Mouse (Mus musculus): ENCODE data around the gene Entpd3. TPM values are rescaled to one million over a fixed set of nuclear protein-coding genes. Genes with fewer than 3 reads are reported as not detected.

Entpd3 gene
- total RNA-seq (2021) = 1 to 10 TPM; 5.6 to 8.0 TPM

- DNase-seq (ENCODE audit: low spot score in 2 of 2) = peak; percentile 36 to 57
- intact Hi-C loops (cut with DNase I) = no loop called here
Measured at GRCm38 (mm10) chr9:120539662-120540251, at the start of gene Entpd3. Gene Entpd3, plus strand, starts transcription at chr9:120539818.

GRCm38 (mm10) chr9:120491509-120491908, 48.1 kb upstream of the Entpd3 start:
- DNase-seq (ENCODE audit: low spot score in 2 of 2) = no peak
- intact Hi-C loops (cut with DNase I) = loop anchor here (5.0 kb wide), 1 partner anchor 364 kb away; the partner anchor contains the start of gene Rpsa

GRCm38 (mm10) chr9:120492010-120492399, 47.6 kb upstream of the Entpd3 start, which contains the start of gene Eif1b:
Gene Eif1b, plus strand, starts transcription at chr9:120492232.
- intact Hi-C loops (cut with DNase I) = loop anchor here (5.0 kb wide), 1 partner anchor 365 kb away; the partner anchor contains the start of gene Rpsa
- DNase-seq (ENCODE audit: low spot score in 2 of 2) = no peak

GRCm38 (mm10) chr9:120492400-120493351, 46.9 kb upstream of the Entpd3 start:
- DNase-seq (ENCODE audit: low spot score in 2 of 2) = peak; percentile 83 to 91
- intact Hi-C loops (cut with DNase I) = loop anchor here (5.0 kb wide), 1 partner anchor 365 kb away; the partner anchor contains the start of gene Rpsa

- DNase-seq (ENCODE audit: low spot score in 2 of 2) = no peak
- intact Hi-C loops (cut with DNase I) = loop anchor here (5.0 kb wide), 1 partner anchor 366 kb away; the partner anchor contains the start of gene Rpsa
Measured at GRCm38 (mm10) chr9:120493781-120494180, 45.8 kb upstream of the Entpd3 start.

- intact Hi-C loops (cut with DNase I) = loop anchor here (1.0 to 5.0 kb wide), 3 partner anchors 62 to 354 kb away; partner anchors contain the start of gene Rpl14
- peak; percentile 57 to 69 for DNase-seq (ENCODE audit: low spot score in 2 of 2)
Measured at GRCm38 (mm10) chr9:120496691-120497090, 42.9 kb upstream of the Entpd3 start.

GRCm38 (mm10) chr9:120497983-120498382, 41.6 kb upstream of the Entpd3 start:
- intact Hi-C loops (cut with DNase I) = loop anchor here (2.0 to 5.0 kb wide), 2 partner anchors 73 to 356 kb away; partner anchors contain the start of gene Rpl14

GRCm38 (mm10) chr9:120501191-120501902, 38.3 kb upstream of the Entpd3 start:
- DNase-seq (ENCODE audit: low spot score in 2 of 2) = no peak
- intact Hi-C loops (cut with DNase I) = no loop called here

More at GRCm38 (mm10) chr9:120497983-120498382, 41.6 kb upstream of the Entpd3 start:
- no peak for DNase-seq (ENCODE audit: low spot score in 2 of 2)

GRCm38 (mm10) chr9:120502013-120502412, 37.6 kb upstream of the Entpd3 start:
- intact Hi-C loops (cut with DNase I) = loop anchor here (2.0 kb wide), 1 partner anchor 85 kb away; no protein-coding TSS in a partner anchor
- peak; percentile 58 to 69 for DNase-seq (ENCODE audit: low spot score in 2 of 2)

GRCm38 (mm10) chr9:120504423-120504822, 35.2 kb upstream of the Entpd3 start:
- DNase-seq (ENCODE audit: low spot score in 2 of 2) = no peak
- intact Hi-C loops (cut with DNase I) = no loop called here

- intact Hi-C loops (cut with DNase I) = no loop called here
- no peak for DNase-seq (ENCODE audit: low spot score in 2 of 2)
Measured at GRCm38 (mm10) chr9:120511781-120512180, 27.8 kb upstream of the Entpd3 start.

GRCm38 (mm10) chr9:120516720-120517119, 22.9 kb upstream of the Entpd3 start:
- intact Hi-C loops (cut with DNase I) = loop anchor here (5.0 kb wide), 1 partner anchor 46 kb away; no protein-coding TSS in a partner anchor

GRCm38 (mm10) chr9:120518946-120519345, 20.7 kb upstream of the Entpd3 start:
- intact Hi-C loops (cut with DNase I) = loop anchor here (5.0 kb wide), 1 partner anchor 43 kb away; no protein-coding TSS in a partner anchor
- DNase-seq (ENCODE audit: low spot score in 2 of 2) = no peak

More at GRCm38 (mm10) chr9:120516720-120517119, 22.9 kb upstream of the Entpd3 start:
- no peak for DNase-seq (ENCODE audit: low spot score in 2 of 2)

GRCm38 (mm10) chr9:120519469-120520125, 20.0 kb upstream of the Entpd3 start:
- intact Hi-C loops (cut with DNase I) = loop anchor here (5.0 kb wide), 1 partner anchor 43 kb away; no protein-coding TSS in a partner anchor
- peak; percentile 54 to 55 for DNase-seq (ENCODE audit: low spot score in 2 of 2)

- DNase-seq (ENCODE audit: low spot score in 2 of 2) = no peak
- intact Hi-C loops (cut with DNase I) = no loop called here
Measured at GRCm38 (mm10) chr9:120521161-120521560, 18.5 kb upstream of the Entpd3 start.

GRCm38 (mm10) chr9:120527270-120527669, 12.3 kb upstream of the Entpd3 start:
- intact Hi-C loops (cut with DNase I) = no loop called here
- DNase-seq (ENCODE audit: low spot score in 2 of 2) = no peak

- intact Hi-C loops (cut with DNase I) = no loop called here
- DNase-seq (ENCODE audit: low spot score in 2 of 2) = no peak
Measured at GRCm38 (mm10) chr9:120527919-120528318, 11.7 kb upstream of the Entpd3 start.

GRCm38 (mm10) chr9:120528815-120529510, 10.7 kb upstream of the Entpd3 start:
- no peak for DNase-seq (ENCODE audit: low spot score in 2 of 2)
- intact Hi-C loops (cut with DNase I) = no loop called here

Measured in left cerebral cortex, postnatal 36 days (tissue).